Mouse (Mus musculus) liver, embryonic 14.5 days (tissue): ENCODE results near the gene Rrp9. TPM values are rescaled to one million over a fixed set of nuclear protein-coding genes. Genes with fewer than 3 reads are reported as not detected.

ENCODE experiments used
- ATAC-seq: fragments of 200-750 bp; cut with Nextera tagmentation; 2 replicates; pipeline ENCODE4 v1.8.0; 2017; ENCODE audit warnings: moderate number of reproducible peaks, mild to moderate bottlenecking, moderate library complexity; ENCODE audit not compliant: insufficient read depth
- DNase-seq, 3 experiments: peaks; one replicate each; pipeline ENCODE4 v3.0.0-alpha.2; 2012 to 2013; ENCODE audit warnings: low read depth in 3 of 3, low spot score in 3 of 3
- H3K27ac ChIP-seq: fragments of 300-500 bp; sonication (generic); 2 replicates; pipeline ENCODE4 v1.5.1; 2014; ENCODE audit warnings: moderate library complexity, mild to moderate bottlenecking, control low read depth, inconsistent platforms
- H3K27me3 ChIP-seq: fragments of 300-500 bp; sonication (generic); 2 replicates; pipeline ENCODE4 v1.6.1; 2014; ENCODE audit warnings: mild to moderate bottlenecking, low read length, moderate library complexity; ENCODE audit not compliant: control insufficient read depth, insufficient read depth
- H3K36me3 ChIP-seq: fragments of 300-500 bp; sonication (generic); replicated peaks from 2 replicates; pipeline ENCODE4 v1.6.1; 2014; ENCODE audit warnings: low read depth; ENCODE audit not compliant: control insufficient read depth, insufficient read depth
- H3K4me1 ChIP-seq, 2 experiments: fragments of 200-500 bp in 1 of 2; fragments of 300-500 bp in 1 of 2; sonication (generic) in 1 of 2; replicated peaks; 2 replicates each; pipeline ENCODE4 v1.6.1; 2012 to 2014; ENCODE audit warnings: antibody characterized with exemption in 1 of 2, inconsistent platforms in 1 of 2, low read length in 1 of 2; ENCODE audit not compliant: control insufficient read depth in 2 of 2, insufficient read depth in 2 of 2
- H3K4me2 ChIP-seq: fragments of 300-500 bp; sonication (generic); 2 replicates; pipeline ENCODE4 v1.6.1; 2014; ENCODE audit warnings: low read depth, mild to moderate bottlenecking, control low read depth, moderate library complexity
- H3K4me3 ChIP-seq, 2 experiments: fragments of 200-500 bp in 1 of 2; fragments of 300-500 bp in 1 of 2; sonication (generic) in 1 of 2; 2 replicates each; pipeline ENCODE4 v1.5.1; 2012 to 2014; ENCODE audit warnings: low read depth in 2 of 2, low read length in 2 of 2, mild to moderate bottlenecking in 2 of 2, control low read depth in 1 of 2, inconsistent platforms in 1 of 2, moderate library complexity in 1 of 2; ENCODE audit not compliant: insufficient read depth in 1 of 2
- H3K9ac ChIP-seq: fragments of 300-500 bp; sonication (generic); replicated peaks from 2 replicates; pipeline ENCODE4 v1.6.1; 2014; ENCODE audit warnings: mild to moderate bottlenecking, control low read depth, moderate library complexity
- H3K9me3 ChIP-seq: fragments of 300-500 bp; sonication (generic); 2 replicates; pipeline ENCODE4 v1.6.1; 2016; ENCODE audit warnings: low read length, mixed read lengths; ENCODE audit not compliant: control insufficient read depth
- CTCF ChIP-seq: IDR thresholded peaks from 2 replicates; pipeline ENCODE4 v1.5.1; 2016; ENCODE audit warnings: antibody characterized with exemption, low read depth, control low read depth
- EP300 ChIP-seq: IDR thresholded peaks from 2 replicates; pipeline ENCODE4 v1.6.1; 2016; ENCODE audit warnings: antibody characterized with exemption, low read depth
- WGBS: fragments of 180-500 bp; shearing (Covaris S2); extraction: QIAGEN DNeasy Blood & Tissue Kit; methylation state at CpG from one replicate; pipeline ENCODE4 v1.1.7; 2014; ENCODE audit not compliant: insufficient replicate concordance; 5-methylcytosine and 5-hydroxymethylcytosine counted together
- polyA plus RNA-seq, 2 experiments: library from polyadenylated mRNA; depleted of rRNA in 1 of 2; stranded (reverse) in 1 of 2; unstranded in 1 of 2; fragments of >200 nt; fragmentation: Nextera tagmentation in 1 of 2; extraction: Ambion mirVana in 1 of 2; gene quantifications; 2 replicates each; pipeline versions ENCODE4 v1.2.1 to v1.2.3; 2012 to 2014

The Rrp9 gene
- polyA plus RNA-seq, 2 experiments, result 18.8 to 22.1 TPM

GRCm38 (mm10) chr9:106469776-106470175 lies 6.0 kb upstream of the Rrp9 start:
- 35% methylated on average over 9 of the region's 9 CpGs for WGBS
- no peaks in the 10 kb centered on the region for H3K36me3 ChIP-seq
- no peak for ATAC-seq

GRCm38 (mm10) chr9:106470991-106471750 lies 4.6 kb upstream of the Rrp9 start:
- ATAC-seq (no peak), DNase-seq (no peak)
- no peak overlapping the region for H3K4me3 ChIP-seq
- no peaks in the 10 kb centered on the region for H3K36me3 ChIP-seq
- H3K9ac ChIP-seq, result no peak overlapping the region
- H3K4me1 ChIP-seq, result peaks cover 0 to under 1% of the 10 kb centered on the region in 2 experiments; a peak in 1 of 4 replicates
- H3K27me3 ChIP-seq, result peaks cover under 1% of the 10 kb centered on the region
- H3K9me3 ChIP-seq, result no peaks in the 10 kb centered on the region
- no peak for TF ChIP-seq CTCF
- no peak for TF ChIP-seq EP300
- 0 out of 2 replicates have a peak overlapping the region, but pooled peaks have one; percentile 6 for H3K4me2 ChIP-seq
- no peak overlapping the region for H3K27ac ChIP-seq
- 63% methylated on average over 14 of the region's 14 CpGs for WGBS

More at GRCm38 (mm10) chr9:106469776-106470175, 6.0 kb upstream of the Rrp9 start:
- H3K4me3 ChIP-seq, result no peak overlapping the region
- no peak for TF ChIP-seq EP300
- no peak for TF ChIP-seq CTCF
- no peak overlapping the region for H3K4me2 ChIP-seq
- no peak overlapping the region for H3K9ac ChIP-seq
- peaks cover 15% of the 10 kb centered on the region for H3K27me3 ChIP-seq
- no peak overlapping the region for H3K27ac ChIP-seq
- H3K4me1 ChIP-seq, result no peaks in the 10 kb centered on the region
- DNase-seq, result no peak
- no peaks in the 10 kb centered on the region for H3K9me3 ChIP-seq

- no peak for ATAC-seq
- 51% methylated on average over 5 of the region's 5 CpGs for WGBS
- no peak overlapping the region for H3K27ac ChIP-seq
Observed at GRCm38 (mm10) chr9:106471892-106472291, 3.9 kb upstream of the Rrp9 start.

GRCm38 (mm10) chr9:106472321-106472720 lies 3.4 kb upstream of the Rrp9 start:
- no peak overlapping the region for H3K4me3 ChIP-seq
- no peak overlapping the region for H3K27ac ChIP-seq
- no peak overlapping the region for H3K4me2 ChIP-seq
- no peak overlapping the region for H3K9ac ChIP-seq
- WGBS, result 43% methylated on average over 4 of the region's 4 CpGs
- no peaks in the 10 kb centered on the region for H3K36me3 ChIP-seq
- DNase-seq, result no peak
- H3K27me3 ChIP-seq, result no peaks in the 10 kb centered on the region
- ATAC-seq, result no peak
- no peaks in the 10 kb centered on the region for H3K9me3 ChIP-seq
- TF ChIP-seq EP300 (no peak), CTCF (no peak)
- H3K4me1 ChIP-seq, result peaks cover 0 to 4% of the 10 kb centered on the region in 2 experiments; a peak in 2 of 4 replicates

More at GRCm38 (mm10) chr9:106471892-106472291, 3.9 kb upstream of the Rrp9 start:
- Histone ChIP-seq H3K9ac (no peak overlapping the region), H3K9me3 (no peaks in the 10 kb centered on the region), H3K36me3 (no peaks in the 10 kb centered on the region), H3K4me2 (0 out of 2 replicates have a peak overlapping the region, but pooled peaks have one; percentile 6), H3K4me1 (peaks cover 0 to 4% of the 10 kb centered on the region in 2 experiments; a peak in 2 of 4 replicates), H3K27me3 (no peaks in the 10 kb centered on the region), H3K4me3 (no peak overlapping the region)
- DNase-seq, result no peak
- TF ChIP-seq CTCF, result no peak
- TF ChIP-seq EP300, result no peak

- no peak overlapping the region for H3K4me3 ChIP-seq
- no peaks in the 10 kb centered on the region for H3K9me3 ChIP-seq
- H3K27me3 ChIP-seq, result no peaks in the 10 kb centered on the region
- H3K36me3 ChIP-seq, result no peaks in the 10 kb centered on the region
- no peak overlapping the region for H3K4me2 ChIP-seq
- DNase-seq (no peak), ATAC-seq (no peak)
- TF ChIP-seq EP300 (no peak), CTCF (no peak)
- no peak overlapping the region for H3K27ac ChIP-seq
- H3K4me1 ChIP-seq, result peaks cover 6 to 11% of the 10 kb centered on the region in 2 experiments; a peak in 3 of 4 replicates
- 72% methylated on average over 16 of the region's 16 CpGs for WGBS
- no peak overlapping the region for H3K9ac ChIP-seq
Observed at GRCm38 (mm10) chr9:106473081-106473752, 2.5 kb upstream of the Rrp9 start.
